Mouse (Mus musculus): ENCODE data around the gene Prkar1a.

Gene Prkar1a

DNA sequence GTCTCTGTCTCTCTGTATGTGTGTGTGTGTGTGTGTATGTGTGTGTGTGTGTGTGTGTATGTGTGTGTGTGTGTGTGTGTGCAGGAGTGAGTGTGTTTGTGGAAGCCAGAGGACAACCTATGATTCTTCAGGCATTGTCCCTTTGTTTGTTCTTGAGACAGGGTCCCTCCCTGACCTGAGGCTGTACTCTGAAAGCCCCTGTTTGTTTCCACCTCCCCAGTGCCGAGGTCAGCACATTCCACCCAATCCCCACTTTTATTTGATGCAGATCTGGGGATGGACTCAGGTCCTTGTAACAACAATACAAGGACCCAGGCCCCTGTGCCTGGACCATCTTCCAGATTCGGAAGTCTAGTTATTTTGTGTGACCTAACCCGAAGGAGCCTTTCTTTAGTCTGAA lies 58.2 kb downstream of the Prkar1a start:
- DNase-seq, result no peak

DNA sequence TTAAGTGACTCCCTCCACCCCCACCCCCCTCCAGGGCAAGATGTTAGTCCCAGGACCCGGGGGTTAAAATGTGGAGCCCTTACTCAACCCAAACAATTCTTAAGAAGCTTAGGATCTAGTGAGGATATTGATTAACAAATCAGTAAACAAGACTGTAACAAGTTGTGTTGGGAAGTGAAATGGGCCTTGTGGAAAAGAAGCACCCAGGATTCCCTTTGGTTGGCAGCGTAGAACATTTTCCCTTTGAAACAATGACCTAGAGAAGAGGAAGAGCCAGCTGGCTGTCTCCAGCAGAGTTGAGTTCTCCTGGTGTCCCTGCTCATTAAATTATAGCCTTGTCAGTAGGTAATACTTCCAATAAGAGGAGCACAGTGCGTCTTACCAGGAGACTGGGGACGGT lies 59.6 kb downstream of the Prkar1a start:
- no peak for DNase-seq

DNA sequence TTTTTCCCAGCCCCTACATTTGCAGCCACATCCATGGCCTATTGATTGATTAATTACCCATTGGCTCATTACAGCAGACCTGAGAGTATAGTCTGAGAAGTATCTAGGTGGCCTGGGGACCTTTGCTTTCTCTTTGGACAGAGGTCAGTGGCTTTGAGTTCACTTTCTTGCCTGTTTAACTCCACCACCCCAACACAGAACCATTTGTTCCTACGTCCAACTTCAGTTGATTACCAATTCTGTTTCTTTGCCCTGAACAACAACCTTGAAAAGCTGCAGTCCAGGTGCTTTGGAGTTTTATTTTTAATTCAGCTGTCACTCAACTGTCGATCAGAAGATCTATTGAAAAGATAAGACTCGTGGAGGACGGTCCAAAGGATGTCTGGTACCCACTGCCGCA lies 60.3 kb downstream of the Prkar1a start:
- DNase-seq, result no peak

DNA sequence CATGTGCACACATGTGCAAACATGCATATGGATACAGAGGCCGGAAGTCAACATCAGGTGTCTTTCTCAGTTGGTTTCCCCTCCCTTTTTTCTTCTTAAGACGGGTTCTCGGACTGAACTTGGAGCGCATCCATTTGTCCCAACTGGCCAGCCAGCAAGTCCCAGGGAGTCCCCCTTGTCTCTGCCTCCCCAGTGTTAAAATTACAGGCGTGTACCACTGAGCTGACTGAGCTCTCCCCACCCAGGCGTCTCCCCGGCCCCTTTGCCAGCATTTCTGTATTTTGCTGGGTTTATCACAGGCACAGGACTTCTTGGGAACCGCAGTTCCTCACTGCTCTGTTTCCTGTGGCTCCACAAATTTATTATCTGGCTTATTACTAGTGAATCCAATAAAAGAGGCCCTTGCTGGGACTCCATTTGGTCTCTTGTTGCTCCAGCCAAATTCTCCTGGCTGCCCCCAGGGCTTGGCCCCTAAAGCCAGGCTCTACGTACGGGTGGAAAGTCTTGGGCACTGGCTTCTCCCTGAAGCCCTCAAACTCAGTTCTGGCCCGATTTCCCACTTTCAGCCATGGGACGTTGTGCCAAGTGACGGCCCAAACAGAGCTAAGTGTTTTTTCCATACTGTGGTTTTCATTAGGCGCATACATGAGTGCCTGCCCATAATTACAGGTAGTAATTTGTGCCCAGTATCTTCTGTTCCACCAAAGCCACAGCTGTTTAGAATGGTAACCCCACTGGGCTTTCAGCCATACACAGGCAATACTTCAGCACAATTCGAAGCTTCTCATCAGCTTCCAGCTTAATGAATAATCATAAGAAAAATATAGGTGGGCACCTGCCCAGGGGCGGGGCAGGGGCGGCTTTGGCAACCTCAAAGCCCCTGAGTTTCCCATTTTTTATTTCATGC lies 65.4 kb downstream of the Prkar1a start:
- no peak for DNase-seq

DNA sequence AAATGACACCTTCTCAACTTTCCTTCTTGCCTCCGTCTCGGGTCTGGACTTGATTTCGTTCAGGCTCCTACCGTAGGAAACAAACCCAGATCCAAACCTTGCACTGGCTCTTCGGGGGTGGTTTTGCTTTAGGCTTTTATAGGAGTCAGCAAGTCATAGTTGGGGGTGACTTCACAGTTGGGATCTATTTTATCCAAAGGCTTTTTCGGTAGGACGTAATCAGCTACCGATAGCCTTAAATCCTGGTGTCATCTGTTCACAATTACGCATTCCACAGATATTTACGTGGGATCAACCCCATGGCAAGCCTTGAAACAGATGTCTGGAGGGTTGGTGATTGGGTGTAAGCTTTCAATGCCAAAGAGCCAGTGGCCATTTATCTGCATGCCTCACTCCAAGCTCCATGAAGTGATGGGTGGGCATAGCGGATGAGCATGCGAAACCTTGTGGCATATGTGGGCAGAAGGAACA lies 66.1 kb downstream of the Prkar1a start:
- DNase-seq, result no peak

DNA sequence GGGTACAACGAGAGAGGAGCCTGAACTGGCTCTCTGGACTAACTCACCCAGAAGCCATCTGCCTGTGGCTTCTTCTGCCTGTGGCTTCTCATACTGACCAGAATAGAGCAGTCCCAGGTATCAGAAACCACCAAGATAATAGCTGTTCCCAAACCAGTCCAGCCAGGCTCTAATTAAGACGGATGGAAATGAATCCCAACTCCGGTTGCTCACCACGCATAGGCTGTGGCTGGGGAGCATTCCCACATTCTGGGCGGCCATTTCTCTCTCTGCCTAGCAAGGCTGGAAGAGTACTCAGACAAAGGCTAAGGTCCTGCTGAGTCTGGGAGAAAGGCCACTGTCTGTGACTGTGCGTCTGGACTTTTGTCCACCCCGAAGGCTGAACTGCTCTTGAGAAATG lies 67.8 kb downstream of the Prkar1a start:
- DNase-seq, result no peak

DNA sequence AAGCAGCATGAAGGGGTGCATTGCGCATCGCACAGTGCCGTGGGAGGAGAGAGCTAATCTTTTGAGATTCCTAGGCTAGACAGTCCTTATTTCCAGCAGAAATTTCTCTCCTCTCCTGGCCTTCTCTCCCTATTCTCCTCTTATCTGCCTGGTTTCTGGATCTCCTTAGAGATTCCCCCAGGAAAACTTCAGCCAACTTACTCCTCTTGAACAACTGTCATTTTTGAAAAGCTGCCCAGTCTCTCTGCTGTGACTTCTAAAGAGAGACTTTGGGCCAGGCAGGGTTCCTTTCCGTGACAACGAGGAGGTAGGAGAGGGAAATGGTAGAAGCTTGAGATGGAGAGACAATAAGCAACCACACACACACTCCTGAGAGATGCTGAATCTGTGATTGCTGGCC lies 68.2 kb downstream of the Prkar1a start:
- DNase-seq, result no peak

DNA sequence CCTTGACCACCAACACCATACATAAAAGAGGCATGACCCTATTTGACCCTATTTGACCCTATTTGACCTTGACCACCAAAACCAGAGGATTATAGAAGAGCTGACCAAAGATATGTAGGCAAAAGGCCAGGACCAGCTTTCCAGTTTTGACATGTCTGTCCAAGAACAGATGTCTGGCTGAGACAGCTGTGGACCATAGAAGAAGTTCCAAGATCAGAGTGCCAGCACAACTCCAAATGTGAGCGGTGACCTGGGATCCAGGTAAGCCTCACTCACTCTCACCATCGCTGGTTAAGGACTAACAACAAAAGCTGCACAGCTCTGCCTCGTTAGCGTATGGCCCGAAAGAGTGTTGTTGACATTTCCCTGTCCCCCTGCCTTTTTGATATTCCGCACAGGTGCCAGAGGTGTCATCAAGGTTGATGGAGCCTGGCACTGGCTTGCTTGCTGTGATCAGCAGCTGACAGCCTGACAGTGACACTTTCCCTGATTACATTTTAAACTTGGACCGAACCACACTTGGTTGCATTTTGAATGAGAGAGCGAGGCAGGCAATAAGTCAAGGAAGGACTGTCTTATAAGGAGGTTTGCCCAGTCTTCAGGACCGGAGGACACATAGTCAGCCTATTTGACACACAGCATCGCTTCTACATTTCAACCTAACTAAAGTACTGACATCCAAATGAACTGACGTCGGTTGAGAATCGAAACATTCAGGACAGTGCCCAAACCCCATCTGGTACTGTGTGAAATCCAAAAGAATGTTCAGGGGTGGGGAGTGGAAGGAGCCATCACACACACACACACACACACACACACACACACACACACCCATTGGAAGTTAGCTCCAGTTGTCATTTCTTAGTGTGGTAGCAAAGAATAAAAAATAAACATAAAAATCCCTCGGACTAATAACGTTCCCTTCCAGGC lies 69.0 kb downstream of the Prkar1a start:
- no peak for DNase-seq
